Mouse (Mus musculus): ENCODE results near the gene Wdhd1. TPM values are rescaled to one million over a fixed set of nuclear protein-coding genes. Genes with fewer than 3 reads are reported as not detected.

The Wdhd1 gene
- total RNA-seq, 2 experiments from 2014 or later: 1.4 TPM

GRCm38 (mm10) chr14:47283568-47283967, 6.9 kb upstream of the Wdhd1 start:
- no peak for DNase-seq (ENCODE audit: low spot score in 2 of 2)

- DNase-seq (ENCODE audit: low spot score in 2 of 2): no peak
These were observed 4.9 kb upstream of the Wdhd1 start for GRCm38 (mm10) chr14:47281535-47281934.

DNA sequence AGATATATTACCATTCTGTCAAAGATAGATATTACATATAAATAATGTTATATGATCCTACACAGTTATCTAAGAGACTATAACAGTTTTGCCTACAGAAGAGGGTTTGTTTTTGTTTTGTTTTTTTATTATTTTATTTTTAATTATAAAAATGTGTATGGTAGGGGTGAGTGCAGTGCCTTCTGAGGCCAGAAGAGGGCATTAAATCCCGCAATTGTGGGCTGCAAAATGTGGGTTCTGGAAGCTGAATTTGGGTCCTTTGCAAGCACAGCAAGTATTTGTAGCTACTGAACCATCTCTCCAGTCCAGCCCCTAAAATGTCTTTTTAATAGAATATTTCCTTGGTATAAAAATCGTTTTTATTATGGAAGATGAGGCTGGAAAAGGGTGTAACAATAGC, 2.4 kb upstream of the Wdhd1 start:
- no peak for DNase-seq (ENCODE audit: low spot score in 2 of 2)

GRCm38 (mm10) chr14:47276036-47276603, 537 bp downstream of the Wdhd1 start:
- peak in 1 of 2 experiments; percentile 12 for DNase-seq (ENCODE audit: low spot score in 2 of 2)

- DNase-seq (ENCODE audit: low spot score in 2 of 2): no peak
These were observed 1.2 kb downstream of the Wdhd1 start for GRCm38 (mm10) chr14:47275417-47275816.

GRCm38 (mm10) chr14:47273751-47274150, 2.9 kb downstream of the Wdhd1 start:
- DNase-seq (ENCODE audit: low spot score in 2 of 2): no peak

GRCm38 (mm10) chr14:47269706-47270105, 7.0 kb downstream of the Wdhd1 start:
- no peak for DNase-seq (ENCODE audit: low spot score in 2 of 2)

DNA sequence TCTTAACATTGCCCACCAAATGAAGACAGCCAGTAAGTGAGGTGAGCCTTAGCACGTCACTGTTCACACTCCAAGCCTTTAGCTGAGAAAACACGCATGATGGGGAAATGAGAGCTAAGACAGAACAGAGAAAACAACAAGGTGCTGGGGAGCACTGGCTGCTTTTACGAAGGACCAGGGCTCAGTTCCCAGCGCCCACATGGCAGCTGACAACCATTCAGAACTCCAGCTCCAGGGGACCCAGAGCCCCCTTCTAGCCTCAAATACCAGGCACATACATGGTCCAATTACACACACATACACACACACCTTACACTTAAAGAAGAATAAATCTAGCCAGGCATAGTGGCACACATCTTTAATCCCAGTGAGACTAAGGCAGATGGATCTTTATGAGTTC, 7.6 kb downstream of the Wdhd1 start:
- DNase-seq (ENCODE audit: low spot score in 2 of 2): no peak

DNA sequence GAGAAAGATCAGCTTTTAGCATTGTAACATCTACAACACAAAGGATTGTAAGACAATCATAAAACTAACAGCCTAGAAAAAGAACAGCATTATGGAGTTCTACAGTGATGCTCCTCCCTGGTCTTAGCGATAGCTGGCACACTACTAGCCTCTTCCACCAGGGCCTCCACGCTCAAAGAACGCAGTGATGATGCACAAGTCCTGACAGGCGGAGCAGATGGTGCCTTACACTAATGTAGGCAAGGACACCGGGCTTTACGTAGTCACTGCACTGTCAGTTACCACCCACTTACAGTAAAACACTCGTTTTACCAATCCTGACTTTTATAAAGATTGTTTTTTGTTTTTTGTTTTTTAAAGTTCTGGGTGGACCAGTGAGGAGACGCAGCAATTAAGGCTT, 10.8 kb downstream of the Wdhd1 start:
- no peak for DNase-seq (ENCODE audit: low spot score in 2 of 2)

DNA sequence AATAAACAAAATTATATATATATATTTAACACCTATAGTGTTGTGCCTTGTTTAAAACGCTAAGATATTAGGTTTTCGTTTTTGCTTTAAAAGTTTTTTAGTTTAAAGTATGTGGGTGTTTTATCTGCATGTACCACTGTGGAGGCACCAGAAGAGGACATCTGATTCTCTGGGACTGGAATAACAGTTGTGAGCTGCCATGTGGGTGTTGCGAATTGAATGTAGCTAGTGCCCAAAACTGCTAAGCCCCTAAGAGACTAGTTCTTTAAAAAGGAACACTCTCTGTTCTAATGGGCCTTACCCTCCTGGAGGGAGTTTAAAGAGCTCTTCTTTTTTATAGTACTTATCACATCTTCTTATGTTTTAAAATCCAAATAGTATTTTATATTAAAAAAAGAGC, 11.8 kb downstream of the Wdhd1 start:
- no peak for DNase-seq (ENCODE audit: low spot score in 2 of 2)

DNA sequence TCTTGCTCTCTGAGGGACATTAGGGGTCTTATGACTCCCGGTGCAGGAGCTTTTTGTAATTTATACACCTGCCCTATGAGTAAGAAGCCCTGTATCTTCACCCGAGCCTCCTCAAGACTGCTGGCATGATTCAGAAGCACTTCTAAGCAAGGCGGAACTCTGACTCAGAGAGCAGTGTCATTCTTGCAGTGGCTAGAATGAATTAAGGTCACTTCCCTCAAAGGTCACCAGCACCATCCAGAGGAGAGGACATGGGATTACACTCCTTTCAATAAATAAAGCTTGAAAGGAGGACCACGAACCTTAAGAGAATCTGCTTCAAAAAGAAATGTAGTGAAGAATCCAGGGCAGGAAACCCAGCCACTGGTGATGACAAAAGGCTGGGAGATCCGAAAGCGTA, 26.8 kb downstream of the Wdhd1 start:
- peak in 1 of 2 experiments; percentile 24 for DNase-seq (ENCODE audit: low spot score in 2 of 2)

DNA sequence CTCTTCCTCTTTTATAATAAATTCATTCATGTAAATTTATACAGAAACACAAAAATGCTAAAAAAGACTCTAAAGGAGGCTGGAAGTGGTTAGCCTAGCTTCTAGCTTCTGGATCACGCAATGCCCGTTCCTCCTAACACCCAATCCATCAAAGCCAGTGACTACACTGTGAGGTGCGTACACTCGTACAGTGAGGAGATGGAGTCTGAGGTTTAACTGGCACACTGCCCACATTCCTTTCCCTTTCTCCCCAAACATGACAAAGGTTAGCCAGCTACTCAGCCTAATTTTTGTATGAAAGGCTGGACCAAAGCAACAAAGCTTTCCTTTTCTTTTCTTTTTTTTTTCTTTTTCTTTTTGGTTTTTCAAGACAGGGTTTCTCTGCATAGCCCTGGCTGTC, 33.9 kb downstream of the Wdhd1 start:
- no peak for DNase-seq (ENCODE audit: low spot score in 2 of 2)

GRCm38 (mm10) chr14:47241046-47241445, 35.6 kb downstream of the Wdhd1 start:
- no peak for DNase-seq (ENCODE audit: low spot score in 2 of 2)

DNA sequence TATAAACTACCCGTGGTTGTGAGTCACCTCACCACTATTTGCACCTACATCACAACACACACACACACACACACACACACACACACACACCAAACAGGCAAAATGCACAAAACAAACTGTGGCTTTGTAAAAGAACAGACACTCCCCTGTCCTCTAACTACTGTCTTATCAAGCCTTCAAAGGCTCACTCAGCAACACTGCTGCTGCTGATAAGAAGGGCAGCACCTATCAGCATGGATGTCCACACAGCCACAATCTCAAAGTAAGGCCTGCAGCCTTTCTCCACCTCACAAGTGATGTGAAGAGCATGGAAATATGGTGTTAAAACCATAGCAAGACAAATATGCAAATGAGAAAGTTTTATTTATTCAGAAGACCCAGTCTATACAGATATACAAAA, 36.1 kb downstream of the Wdhd1 start:
- DNase-seq (ENCODE audit: low spot score in 2 of 2): no peak

DNA sequence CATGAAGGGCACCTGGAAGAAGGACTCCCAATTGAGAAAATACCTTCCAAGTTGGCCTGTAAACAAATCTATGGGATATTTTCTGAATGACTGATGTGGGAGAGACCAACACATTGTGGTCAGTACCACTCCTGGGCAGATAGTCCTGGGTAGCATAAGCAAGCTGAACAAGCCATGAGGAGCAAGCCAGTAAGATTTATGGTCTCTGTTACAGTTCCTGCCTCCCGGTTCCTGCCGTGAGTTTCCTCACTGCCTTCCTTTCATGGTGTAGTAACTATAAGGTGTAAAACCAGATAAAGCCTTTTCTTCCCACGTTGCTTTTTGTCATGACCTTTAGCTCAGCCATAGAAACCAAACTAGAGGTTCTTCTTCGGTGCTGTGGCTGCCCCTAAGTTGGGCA, 39.4 kb downstream of the Wdhd1 start:
- DNase-seq (ENCODE audit: low spot score in 2 of 2): no peak

DNA sequence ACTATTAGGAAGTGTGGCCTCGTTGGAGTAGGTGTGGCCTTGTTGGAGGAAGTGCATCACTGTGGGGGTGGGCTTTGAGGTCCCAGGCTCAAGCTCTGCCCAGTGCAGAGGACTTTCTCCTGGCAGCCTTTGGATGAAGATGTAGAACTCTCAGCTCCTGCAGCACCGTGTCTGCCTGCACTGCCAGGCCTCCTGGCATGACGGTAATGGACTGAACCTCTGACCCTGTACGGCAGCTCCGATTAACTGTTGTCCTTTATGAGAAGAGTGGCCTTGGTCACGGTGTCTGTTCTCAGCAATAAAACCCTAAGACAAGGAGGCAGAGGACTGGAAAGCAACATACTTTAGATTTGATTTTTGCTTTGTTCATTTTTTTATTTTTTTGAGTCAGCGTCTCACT, 40.2 kb downstream of the Wdhd1 start:
- no peak for DNase-seq (ENCODE audit: low spot score in 2 of 2)

GRCm38 (mm10) chr14:47234526-47235250, 42.0 kb downstream of the Wdhd1 start:
- no peak for DNase-seq (ENCODE audit: low spot score in 2 of 2)

- no peak for DNase-seq (ENCODE audit: low spot score in 2 of 2)
These were observed 42.6 kb downstream of the Wdhd1 start for GRCm38 (mm10) chr14:47234032-47234431.

- no peak for DNase-seq (ENCODE audit: low spot score in 2 of 2)
These were observed 43.1 kb downstream of the Wdhd1 start for GRCm38 (mm10) chr14:47233602-47234001.

DNA sequence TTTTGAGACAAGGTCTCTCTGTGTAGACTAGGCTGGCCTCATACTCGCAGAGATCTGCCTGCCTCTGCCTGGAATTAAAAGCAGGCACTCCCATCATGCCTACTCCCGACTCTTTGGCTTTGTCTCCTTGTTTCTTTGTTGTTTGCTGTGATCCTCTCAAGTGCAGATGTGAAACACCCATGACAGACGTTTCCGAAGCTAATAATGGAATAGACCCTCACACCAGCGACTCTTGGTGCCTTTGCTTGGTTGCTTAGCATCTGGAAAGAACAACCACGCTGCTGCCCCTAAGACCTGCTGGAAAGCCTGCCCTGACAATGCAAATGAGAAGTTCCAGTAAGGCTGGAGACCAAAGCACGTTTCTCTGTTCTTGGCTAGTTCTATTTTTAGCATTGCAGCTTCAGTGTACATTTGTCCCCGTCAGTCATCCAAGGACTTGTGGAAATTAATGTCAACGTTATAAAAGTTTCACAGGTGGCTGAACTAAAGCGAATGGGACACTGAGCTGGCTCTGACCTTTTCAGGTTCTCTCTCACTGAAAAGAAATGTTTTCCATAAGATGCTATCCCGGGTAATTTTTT, 46.8 kb downstream of the Wdhd1 start:
- DNase-seq (ENCODE audit: low spot score in 2 of 2): no peak

DNA sequence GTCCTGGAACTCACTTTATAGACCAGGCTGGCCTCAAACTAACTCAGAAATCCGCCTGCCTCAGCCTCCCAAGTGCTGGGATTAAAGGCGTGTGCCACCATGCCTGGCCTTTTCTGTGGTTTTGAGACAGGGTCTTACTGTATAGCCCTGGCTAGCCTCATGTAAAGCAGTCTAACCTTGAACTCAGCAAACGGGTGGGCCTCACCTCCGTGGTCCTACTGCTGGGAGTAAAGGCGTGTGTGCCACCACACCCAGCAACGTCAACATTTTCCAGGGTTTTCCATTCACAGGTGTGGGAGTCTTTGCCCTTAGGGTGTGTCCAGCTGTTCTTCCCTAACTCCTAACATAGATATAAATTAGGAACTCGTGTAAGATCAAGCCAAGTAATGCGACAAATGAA, 50.7 kb downstream of the Wdhd1 start:
- no peak for DNase-seq (ENCODE audit: low spot score in 2 of 2)

DNA sequence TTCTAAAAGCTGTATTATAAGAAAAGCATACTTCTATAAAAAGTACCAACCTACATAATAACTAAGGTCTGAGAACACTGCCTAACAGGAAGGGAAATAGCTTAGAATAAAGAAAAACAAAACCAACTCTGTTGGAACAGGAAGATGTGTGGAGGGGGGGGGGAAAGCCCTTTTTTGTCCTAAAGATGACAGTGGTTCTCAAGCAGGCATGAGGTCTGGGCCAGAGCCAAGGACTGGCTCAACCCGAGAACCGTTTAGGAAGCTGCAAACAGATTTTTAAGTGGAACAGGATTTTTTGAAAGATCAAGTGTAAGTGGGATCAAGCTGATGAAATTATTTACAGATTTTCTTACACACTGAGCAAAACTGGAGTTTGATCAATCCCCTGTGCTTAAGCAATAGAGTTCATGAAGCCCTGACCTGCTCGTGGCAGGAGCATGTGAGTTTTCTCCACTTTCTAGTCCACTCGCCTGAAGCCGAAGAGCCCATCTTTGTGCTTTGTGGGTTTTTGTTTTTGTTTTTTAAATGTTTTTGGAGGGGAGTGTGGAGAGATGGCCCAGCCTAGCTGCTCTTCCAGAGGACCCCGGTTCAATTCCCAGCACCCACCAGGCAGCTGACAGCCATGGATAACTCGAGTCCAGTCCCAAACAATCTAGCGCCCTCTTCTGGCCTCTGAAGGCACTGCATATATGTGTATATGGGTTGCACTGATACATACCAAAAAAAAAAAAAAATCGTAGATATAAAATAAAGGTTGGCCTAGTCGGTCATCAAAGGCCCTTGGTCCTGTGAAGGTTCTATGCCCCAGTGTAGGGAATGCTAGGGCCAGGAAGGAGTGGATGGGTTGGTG, 52.0 kb downstream of the Wdhd1 start:
- no peak for DNase-seq (ENCODE audit: low spot score in 2 of 2)
